Mouse (Mus musculus) brain, embryonic 14.5 days (tissue): ENCODE measurements around the gene Ptgds.

Experiments
- CTCF ChIP-seq: fragments of 200-500 bp; IDR thresholded peaks from 2 replicates; pipeline ENCODE4 v1.5.1; 2012; ENCODE audit warnings: inconsistent platforms, mild to moderate bottlenecking, moderate library complexity, borderline replicate concordance; ENCODE audit not compliant: insufficient read depth, insufficient read length; ENCODE audit errors: extremely low read depth
- POLR2A ChIP-seq: fragments of 200-500 bp; IDR thresholded peaks from 2 replicates; pipeline ENCODE4 v1.6.1; 2012; ENCODE audit warnings: mild to moderate bottlenecking, inconsistent platforms, borderline replicate concordance; ENCODE audit not compliant: poor library complexity, insufficient read depth, insufficient read length, severe bottlenecking; ENCODE audit errors: extremely low read depth

DNA sequence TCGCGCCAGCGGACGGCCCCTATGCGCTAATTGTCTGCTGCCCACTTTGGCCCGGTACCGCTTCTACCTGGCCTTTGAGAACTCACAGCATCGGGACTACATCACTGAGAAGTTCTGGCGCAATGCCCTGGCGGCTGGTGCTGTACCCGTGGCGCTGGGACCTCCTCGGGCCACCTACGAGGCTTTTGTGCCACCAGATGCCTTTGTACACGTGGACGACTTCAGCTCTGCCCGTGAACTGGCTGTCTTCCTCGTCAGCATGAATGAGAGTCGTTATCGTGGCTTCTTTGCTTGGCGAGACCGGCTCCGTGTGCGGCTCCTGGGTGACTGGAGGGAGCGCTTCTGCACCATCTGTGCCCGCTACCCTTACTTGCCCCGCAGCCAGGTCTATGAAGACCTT lies 44.4 kb downstream of the Ptgds start:
- TF ChIP-seq CTCF (no peak), POLR2A (no peak)
